30 mouse cellular contexts compared by ENCODE assay signal in the genomic region with DNA sequence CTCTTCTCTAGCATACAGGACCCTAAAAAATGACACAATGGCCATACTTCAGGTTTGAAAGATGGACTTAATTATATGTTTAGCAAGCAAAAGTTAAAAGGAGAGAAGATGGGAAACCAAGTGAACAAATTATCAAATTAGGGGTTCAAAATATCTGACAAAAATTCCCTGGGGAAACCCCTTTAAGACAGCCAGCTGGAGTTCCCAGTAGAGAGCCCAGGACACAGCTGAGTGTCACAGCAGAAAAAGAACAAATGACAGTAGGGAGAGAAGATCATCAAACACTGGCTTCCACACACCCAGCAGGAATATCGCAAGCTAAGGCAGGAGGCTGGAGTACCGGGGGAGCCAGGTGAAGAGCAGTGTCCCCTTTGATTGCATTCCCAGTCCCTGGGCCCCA.
"Had no signal": no experiment of that assay in that cellular context is flagged by ENCODE, and none has a peak within 500 bp of the region (broad histone marks: within the 10 kb centered on the region; RNA-seq: fewer than 3 reads in every experiment).

No protein-coding gene starts in this region.

- H3K36me3 ChIP-seq: midbrain, embryonic 10.5 days; midbrain, embryonic 12.5 days; midbrain, embryonic 13.5 days; midbrain, embryonic 15.5 days had no signal

- ATAC-seq: liver, embryonic 12.5 days; liver, postnatal 0 days; lung, postnatal 0 days; midbrain, embryonic 13.5 days; midbrain, embryonic 15.5 days; midbrain, embryonic 16.5 days had no signal

- DNase-seq: left cerebral cortex, postnatal 4 days; liver; liver, embryonic 13.5 days; liver, postnatal 0 days; lung, adult 18-20 months; lung, adult 2 months; lung, embryonic 14.5 days; lung, postnatal 10 days; lung, postnatal 14 days; lung, postnatal 4 days; midbrain, embryonic 14.5 days had no signal

- H3K4me1 ChIP-seq: limb, embryonic 10.5 days; limb, embryonic 12.5 days; limb, embryonic 15.5 days; liver, embryonic 12.5 days; liver, embryonic 13.5 days; liver, embryonic 15.5 days; lung, embryonic 15.5 days; midbrain, embryonic 10.5 days; midbrain, embryonic 12.5 days; midbrain, embryonic 13.5 days; midbrain, embryonic 15.5 days had no signal

- H3K9ac ChIP-seq: limb, embryonic 12.5 days; limb, embryonic 13.5 days; limb, embryonic 15.5 days; liver, embryonic 12.5 days; liver, embryonic 13.5 days; liver, embryonic 14.5 days; liver, embryonic 15.5 days; liver, postnatal 0 days; lung, embryonic 14.5 days; lung, embryonic 15.5 days; midbrain, embryonic 12.5 days; midbrain, embryonic 13.5 days; midbrain, embryonic 15.5 days had no signal

- H3K27me3 ChIP-seq: limb, embryonic 12.5 days; limb, embryonic 13.5 days; limb, embryonic 15.5 days; liver, embryonic 12.5 days; liver, embryonic 13.5 days; liver, embryonic 15.5 days; lung, embryonic 15.5 days; midbrain, embryonic 12.5 days; midbrain, embryonic 13.5 days; midbrain, embryonic 15.5 days had no signal

- H3K4me3 ChIP-seq: limb, embryonic 10.5 days; limb, embryonic 12.5 days; limb, embryonic 13.5 days; limb, embryonic 15.5 days; liver, embryonic 12.5 days; liver, embryonic 13.5 days; liver, embryonic 15.5 days; lung, embryonic 15.5 days; megakaryocyte, embryonic 14.5 days; midbrain, embryonic 10.5 days; midbrain, embryonic 12.5 days; midbrain, embryonic 13.5 days; midbrain, embryonic 15.5 days; myocyte had no signal

- H3K27ac ChIP-seq: limb, embryonic 10.5 days; limb, embryonic 12.5 days; limb, embryonic 13.5 days; limb, embryonic 15.5 days; liver, embryonic 12.5 days; liver, embryonic 13.5 days; liver, embryonic 14.5 days; liver, embryonic 15.5 days; lung, embryonic 15.5 days; macrophage; midbrain, embryonic 10.5 days; midbrain, embryonic 12.5 days; midbrain, embryonic 13.5 days; midbrain, embryonic 15.5 days had no signal

- H3K4me2 ChIP-seq: limb, embryonic 12.5 days; limb, embryonic 13.5 days; limb, embryonic 15.5 days; liver, embryonic 11.5 days; liver, embryonic 12.5 days; liver, embryonic 13.5 days; liver, embryonic 15.5 days; lung, embryonic 14.5 days; lung, embryonic 15.5 days; midbrain, embryonic 11.5 days; midbrain, embryonic 12.5 days; midbrain, embryonic 13.5 days; midbrain, embryonic 15.5 days had no signal

- H3K9me3 ChIP-seq: limb, embryonic 10.5 days; limb, embryonic 12.5 days; limb, embryonic 13.5 days; limb, embryonic 15.5 days; liver, embryonic 12.5 days; liver, embryonic 13.5 days; liver, embryonic 15.5 days; lung, embryonic 15.5 days; megakaryocyte, embryonic 14.5 days; midbrain, embryonic 10.5 days; midbrain, embryonic 12.5 days; midbrain, embryonic 13.5 days; midbrain, embryonic 15.5 days had no signal
